Mouse (Mus musculus): ENCODE data around the gene Six1. TPM values are rescaled to one million over a fixed set of nuclear protein-coding genes. Genes with fewer than 3 reads are reported as not detected.

The Six1 gene
- polyA plus RNA-seq, 1 experiment: 11.0 TPM

DNA sequence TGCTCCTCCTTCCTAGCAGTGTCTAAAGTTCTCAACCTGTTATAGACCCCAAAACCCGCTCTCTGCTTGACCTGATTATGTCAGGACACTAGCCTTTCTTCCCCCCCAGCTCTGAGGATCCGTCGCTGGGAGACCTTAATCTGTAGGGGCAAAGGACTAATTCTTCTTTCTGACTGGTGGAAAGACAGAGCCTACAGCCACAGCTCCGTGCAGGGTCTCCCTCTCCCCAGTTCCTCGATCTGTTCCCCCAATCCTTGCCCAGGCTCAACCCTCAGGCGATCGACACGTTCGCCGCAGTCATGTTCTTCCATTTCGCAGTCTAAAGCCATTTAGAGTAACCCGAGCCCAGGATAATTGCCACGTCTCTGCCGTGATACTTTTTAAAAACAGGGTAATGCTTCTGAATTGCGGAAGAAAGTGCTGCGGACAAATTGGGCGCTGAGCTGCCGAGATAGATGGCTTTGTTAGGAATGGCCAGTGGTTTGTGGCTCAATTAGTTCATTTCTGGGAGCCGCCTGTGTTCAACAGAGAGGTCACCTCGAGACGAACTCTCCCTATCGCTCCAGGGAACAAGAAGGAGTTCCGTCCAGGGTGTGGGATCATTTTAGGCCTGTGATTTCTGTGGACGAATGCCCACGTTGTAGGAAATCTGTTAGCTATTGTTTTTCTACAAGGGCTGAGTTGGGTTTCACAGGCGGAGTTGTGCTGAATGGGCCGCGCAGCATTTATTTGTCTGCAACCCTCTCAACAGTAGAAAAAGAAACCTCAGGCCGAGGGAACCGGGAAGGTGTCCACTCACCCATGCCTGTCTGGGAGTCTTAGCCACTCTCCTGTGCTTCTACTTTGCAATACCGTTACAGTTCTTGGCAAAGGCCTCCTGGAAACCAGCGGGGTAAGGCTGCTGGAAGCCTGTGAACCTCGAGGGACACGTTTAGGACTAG lies 766 bp downstream of the Six1 start:
- TF ChIP-seq GATA1 (IDR thresholded peaks at IDR 0.05; ENCODE audit: low read length): no peak

DNA sequence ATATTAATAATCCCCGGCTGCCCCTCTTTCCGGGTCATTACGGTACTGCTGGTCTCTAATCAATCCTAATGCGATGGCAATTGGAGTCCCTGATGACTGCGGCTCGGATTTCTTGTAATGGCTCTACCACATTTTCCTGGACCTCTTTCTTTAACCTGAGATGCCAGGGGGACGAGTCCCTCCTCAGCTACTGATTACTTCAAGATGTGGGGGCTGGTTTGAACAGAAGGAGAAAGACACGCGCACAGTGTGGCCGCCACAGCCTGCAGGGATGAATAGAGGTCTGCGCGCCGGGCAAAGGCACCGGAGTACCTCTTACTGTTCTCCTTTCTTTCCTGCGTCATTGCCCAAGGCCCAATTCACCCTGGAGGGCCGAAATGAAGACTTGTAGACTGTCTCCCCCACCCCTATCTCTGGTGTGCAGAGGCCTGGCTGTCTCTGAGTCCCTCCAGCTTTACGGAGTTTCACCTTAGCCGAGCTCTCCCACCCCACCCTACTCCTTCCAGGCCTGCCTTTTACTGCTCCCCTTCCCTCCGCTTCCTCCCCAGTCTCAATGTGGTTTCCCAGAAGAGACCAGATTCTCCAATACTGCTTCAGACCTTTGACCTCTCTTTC lies 1.5 kb downstream of the Six1 start:
- TF ChIP-seq GATA1 (IDR thresholded peaks at IDR 0.05; ENCODE audit: low read length): no peak

DNA sequence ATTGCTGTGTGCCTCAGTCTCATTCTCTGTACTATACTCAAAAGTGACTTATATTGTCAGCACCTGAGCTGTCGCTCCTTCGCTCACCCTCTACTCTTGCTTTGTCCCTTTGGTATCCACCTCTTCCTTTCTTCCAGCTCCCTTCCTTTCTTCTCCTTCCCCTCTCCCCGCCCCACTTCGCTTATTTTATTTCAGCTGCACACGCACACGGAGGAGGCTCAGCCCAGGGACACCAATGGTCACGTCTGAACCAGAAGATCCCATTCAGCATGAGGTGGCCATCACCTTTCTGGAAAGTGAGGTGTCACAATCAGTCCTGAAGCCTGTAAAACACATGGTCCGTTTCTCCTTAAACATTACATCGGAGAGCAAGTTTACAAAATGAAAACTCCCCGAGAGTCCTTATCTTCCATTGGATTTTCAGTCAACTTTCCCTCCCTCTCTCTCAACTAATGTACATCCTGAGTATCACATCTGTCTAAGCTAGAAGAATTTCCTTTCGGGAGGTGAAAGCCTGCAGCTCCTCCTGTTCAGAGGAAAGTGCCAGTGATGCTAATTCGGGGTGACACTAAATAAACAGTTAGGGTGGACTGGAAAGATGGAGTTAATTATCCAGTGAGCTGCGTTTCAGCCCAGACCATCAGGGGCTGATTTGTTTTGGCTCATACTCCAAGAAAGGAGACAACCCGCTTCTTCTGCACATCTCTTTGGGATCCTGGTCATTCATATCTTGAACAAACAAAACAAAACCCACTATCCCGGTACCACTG lies 2.7 kb downstream of the Six1 start:
- no peak for TF ChIP-seq GATA1 (IDR thresholded peaks at IDR 0.05; ENCODE audit: low read length)

DNA sequence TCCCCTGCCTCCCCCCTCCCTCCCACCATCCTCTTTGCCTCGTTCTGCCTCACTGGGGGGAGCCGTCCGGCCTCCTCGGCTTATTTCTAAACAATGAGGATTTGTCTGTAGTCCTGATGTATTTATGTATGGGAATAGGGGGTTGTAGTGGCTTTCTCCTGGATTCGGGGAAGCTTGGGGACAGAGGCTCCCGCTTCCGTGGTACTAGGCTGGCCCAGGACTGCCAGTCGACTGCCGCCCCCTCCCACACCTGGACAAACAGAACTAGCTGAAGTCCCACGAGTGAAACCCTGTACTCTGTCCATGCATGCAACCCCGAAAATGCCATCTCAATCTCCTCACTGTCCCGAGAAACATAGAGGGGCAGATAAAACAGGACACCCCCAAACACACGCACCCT lies 3.4 kb downstream of the Six1 start:
- TF ChIP-seq GATA1 (IDR thresholded peaks at IDR 0.05; ENCODE audit: low read length): no peak

DNA sequence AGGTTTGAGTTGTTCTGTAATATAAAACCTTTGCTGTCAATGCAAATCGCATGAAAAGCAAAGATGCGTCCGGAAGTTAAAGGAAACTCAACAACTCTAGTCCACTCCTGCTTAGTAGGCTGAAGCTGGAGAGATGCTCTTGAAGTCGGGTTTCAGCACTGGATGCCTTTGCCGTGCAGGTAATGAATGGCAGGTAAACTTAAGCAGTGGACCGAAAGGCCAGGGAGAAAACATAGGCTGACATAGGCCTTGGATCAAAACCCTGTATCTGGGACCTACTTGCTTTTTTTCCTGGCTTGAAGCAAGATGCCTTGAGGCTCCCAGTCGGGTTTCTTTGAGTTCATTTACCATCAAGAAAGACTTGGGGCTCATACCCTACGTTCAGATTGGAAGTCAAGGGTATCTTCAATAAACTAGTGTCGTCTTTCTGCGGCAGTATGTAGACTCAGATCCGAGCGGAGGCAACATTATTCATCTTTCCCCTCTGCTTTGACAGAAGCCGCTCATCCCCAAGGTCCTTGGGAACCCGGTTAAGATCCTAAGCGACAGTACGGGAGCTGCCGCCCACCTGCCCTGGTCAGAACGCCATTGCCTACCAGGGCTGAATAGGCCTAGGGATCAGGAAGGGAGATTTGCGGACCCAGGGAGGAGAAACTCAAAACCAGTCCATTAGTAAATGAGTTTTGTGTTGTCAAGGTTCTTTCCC lies 4.0 kb downstream of the Six1 start:
- no peak for TF ChIP-seq GATA1 (IDR thresholded peaks at IDR 0.05; ENCODE audit: low read length)

DNA sequence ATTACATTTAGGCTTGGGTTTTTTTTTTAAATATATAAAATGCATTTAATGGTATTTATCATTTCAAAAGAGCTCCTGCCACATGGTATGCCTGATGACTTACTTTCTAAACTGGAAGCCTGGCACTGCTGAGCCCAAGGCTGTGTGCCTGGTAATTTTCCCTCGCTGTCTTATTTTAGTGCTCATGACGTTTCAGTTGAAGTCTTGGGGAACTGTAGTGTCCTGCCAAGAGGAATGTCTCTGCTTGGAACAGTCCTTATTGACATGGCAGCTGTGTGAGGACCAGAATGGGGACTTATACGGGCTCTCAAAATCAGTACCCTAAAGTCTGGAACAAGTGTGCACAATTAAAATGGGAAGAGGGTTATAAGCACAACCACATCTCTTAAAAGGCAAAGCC lies 5.2 kb downstream of the Six1 start:
- TF ChIP-seq GATA1 (IDR thresholded peaks at IDR 0.05; ENCODE audit: low read length): no peak

DNA sequence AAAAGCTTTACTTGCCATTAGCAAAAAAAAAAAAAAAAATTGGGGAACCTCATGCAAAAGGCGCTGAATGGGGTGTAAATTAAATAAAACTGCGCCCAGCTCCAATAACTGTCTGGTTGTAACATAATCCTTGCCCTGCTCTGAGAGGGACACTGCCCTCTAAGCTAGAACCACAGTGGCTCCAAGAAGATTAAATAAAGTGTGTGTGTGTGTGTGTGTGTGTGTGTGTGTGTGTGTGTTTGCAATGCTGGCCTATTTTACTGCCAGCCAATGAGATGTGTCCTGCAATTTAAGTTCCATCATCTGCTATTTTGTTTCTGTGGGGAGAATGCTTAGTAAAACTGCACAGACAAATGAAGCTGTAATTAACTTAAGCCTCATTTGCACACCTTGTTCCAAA lies 6.1 kb downstream of the Six1 start:
- no peak for TF ChIP-seq GATA1 (IDR thresholded peaks at IDR 0.05; ENCODE audit: low read length)

DNA sequence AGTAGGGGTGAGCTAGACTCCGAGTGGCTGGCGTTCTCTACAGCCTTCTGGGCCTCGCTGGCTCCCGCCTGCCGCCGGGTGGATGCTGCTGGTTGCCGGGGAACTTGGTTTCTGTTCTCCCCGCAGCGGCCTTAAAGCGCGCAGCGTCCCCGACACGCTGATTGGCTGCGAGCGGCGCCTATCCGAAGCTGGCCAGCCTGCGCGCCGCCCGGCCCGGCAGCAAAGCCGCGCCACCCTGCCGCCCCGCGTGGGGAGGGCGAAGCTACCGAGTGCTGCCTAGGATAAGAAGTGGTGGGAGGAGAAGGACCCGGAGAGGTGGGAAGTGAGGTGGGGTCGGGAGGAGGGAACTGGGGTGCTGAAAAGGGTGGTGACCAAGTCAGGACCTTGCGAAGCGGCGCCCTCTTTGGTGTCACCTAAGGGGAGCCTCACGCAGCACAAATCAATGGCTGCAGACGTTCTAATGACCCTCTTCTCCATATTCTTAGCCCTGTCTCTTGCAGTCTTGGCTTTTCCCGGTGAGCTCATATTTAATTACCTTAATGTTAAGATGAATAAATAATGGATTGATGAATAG lies 7.0 kb downstream of the Six1 start:
- no peak for TF ChIP-seq GATA1 (IDR thresholded peaks at IDR 0.05; ENCODE audit: low read length)

DNA sequence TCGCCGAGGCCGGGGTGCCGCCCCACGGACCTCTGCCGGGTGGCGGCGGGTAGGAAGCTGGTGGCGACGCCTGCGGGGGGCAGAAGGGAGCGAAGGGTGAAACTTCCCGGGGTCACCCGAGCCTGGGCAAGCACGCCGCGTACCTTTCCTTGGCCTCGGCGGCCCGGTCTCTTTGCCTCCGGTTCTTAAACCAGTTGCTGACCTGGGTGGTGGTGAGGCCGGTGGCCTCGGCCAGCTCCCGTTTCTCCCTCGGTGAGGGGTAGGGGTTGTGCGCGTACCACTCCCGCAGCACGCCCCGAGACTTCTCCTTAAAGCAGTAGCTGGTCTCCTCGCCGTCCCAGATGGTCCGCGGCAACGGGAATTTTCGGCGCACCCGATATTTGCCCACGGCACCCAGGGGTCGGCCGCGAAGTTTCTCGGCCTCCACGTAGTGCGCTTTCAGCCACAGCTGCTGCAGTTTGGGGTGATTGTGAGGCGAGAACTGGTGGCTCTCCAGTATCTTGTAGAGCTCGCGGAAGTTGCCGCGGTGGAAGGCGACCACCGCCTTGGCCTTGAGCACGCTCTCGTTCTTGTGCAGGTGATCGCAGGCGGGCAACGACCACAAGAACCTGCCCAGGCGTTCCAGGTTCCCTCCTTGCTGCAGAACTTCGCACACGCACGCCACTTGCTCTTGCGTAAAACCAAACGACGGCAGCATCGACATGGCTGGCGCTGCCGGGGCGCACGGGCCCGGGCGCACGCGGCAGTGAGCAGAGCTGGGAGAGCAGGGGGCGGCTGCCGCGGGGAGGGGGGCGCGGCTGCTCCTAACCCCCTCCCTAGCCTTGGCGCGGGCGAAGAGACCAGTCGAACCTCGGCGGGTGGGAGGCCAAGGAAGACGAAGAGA lies 7.7 kb downstream of the Six1 start:
- no peak for TF ChIP-seq GATA1 (IDR thresholded peaks at IDR 0.05; ENCODE audit: low read length)

DNA sequence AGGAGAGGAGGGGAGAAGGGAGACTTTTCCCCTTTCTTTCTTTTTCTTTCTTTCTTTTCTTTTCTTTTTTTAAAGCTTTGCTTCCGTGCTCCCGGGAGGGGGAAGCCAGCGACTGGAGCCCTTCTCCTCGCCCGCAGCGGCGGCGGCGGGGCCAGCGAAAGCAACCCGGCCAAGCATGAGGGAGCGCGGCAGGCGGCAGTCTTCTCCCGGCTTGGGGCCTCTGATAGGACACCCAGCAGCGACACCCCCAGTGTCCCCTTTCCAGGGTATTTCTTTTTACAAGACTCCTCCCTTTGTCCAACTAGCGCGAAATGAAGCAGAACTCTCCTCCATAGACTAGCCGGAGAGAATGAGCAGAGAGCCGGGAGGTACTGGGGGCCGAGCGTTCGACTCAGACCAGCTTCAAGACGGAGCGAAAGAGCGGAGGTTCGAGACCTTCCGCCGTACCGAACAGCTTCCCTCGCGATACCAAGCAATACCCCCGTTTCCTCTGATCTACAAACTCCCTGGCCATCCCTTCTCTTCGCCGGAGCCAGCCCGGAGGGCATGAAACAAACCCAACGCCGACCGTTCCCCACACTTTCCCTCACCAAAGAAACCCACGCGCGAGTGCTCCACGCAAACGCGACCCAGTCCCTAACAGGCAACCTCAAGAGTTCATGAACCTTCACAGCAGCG lies 8.5 kb downstream of the Six1 start:
- TF ChIP-seq GATA1 (IDR thresholded peaks at IDR 0.05; ENCODE audit: low read length): no peak

DNA sequence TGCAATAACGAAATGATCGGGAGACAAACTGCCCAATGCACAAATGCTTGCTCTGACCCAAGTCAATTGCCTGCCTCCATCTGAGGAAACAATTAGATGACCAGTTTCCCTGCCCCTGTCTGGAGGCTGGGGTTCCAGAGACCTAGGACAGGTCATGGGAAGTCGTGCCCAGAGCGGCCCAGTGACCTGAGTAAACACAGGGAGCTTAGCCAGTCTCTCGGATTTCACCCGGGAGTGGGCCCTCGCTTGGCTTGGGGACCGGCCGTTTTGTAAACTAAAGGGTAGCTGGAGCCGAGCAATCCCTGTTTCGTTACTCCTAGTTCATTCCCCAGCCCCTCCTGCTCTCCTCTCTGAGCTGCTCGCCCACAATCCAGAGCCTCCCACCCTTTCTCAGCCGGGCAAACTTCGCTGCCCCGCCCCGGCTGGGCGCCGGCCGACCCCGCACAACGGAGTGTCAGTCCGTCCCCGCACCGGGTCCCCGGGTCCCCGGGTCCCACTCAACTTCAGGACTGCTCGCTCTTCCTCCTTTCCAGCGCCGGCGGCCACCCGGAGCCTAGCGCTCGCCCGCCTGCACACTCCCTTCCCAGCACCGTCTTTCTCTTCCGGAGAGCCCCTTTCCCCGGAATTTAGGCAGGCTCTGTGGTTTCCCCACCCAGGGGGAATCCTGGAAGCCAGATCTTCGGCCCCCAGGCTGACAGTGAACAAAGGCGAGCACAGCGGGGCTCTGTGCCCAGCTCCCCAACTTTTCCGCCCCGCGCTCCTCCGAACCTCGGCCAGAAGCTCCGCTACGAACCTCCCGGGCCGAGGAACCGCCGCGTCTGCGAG lies 9.3 kb downstream of the Six1 start:
- no peak for TF ChIP-seq GATA1 (IDR thresholded peaks at IDR 0.05; ENCODE audit: low read length)

DNA sequence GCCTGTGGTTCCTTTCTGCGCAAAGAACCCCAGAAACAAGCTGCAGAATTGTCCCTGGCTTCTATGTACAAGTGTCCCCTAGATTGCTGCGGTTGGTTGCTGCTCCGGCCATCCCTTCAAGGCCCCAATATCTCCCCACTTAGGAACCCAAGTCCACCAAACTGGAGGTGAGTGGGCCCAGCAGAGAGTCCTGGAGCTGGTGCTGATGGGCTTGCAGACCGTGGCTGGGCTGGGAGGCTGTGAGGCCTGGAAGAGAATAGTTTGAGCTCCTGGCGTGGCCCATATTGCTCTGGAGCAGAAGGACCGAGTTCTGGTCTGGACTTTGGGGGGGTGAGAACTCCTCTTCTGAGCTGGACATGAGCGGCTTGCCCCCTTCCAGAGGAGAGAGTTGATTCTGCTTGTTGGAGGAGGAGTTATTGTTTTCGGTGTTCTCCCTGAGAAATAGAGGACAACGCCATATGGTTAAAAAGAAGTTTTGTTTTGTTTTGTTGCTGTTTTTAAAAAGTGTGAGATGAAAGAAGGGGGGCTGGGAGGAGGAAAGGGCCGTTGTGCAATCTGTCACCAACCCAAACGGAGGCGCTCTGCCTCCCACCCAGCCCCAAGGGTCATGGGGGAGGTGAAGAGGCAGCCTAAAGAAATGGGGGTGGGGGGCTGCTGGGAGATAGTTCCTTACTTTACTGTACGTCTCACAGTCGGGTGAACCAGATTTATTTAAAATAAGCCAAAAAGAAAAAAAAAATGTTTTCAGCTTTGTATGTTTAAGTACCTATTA lies 10.1 kb downstream of the Six1 start:
- no peak for TF ChIP-seq GATA1 (IDR thresholded peaks at IDR 0.05; ENCODE audit: low read length)

Measured in G1E-ER4 (cell line).